Mouse (Mus musculus) kidney, adult 2 months (tissue): ENCODE measurements around the gene Sgcd.

Experiments
- CTCF ChIP-seq: fragments of 200-500 bp; conservative IDR thresholded peaks from 2 replicates; pipeline ENCODE4 v1.5.1; 2011; ENCODE audit warnings: low read depth, mild to moderate bottlenecking, control low read depth, low read length, moderate library complexity, mixed read lengths; ENCODE audit not compliant: insufficient read depth, insufficient read length
- POLR2A ChIP-seq: fragments of 200-500 bp; IDR thresholded peaks from one replicate; pipeline ENCODE4 v1.6.1; 2011; ENCODE audit warnings: low read depth, low read length, control low read depth

DNA sequence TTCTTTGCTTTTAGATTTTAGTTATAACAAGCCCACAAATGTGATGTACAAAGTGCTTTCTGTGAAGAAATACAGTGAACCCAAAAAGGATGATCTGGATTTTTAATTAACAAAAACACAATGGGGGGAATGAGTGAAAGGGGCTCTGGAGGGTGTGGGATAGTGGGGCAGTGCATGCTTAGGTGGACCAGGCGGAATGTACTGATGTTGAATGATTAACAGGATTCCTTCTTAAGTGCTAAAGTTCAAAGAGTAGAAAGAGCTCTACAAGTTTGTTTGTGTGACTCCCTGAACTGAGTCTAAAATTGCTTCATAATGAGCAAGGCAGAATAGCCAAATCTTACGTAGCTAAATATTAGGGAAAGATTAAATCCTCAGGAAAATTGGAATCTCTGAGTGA is 246.0 kb downstream of the Sgcd start:
- TF ChIP-seq CTCF, result no peak
- no peak for TF ChIP-seq POLR2A
